Mouse (Mus musculus) testis, postnatal 14 days (tissue): Measurements from ENCODE around the gene B4galt1.
A peak's percentile ranks its signal among the peaks of the same experiment; 100 is the strongest.

Experiments used
- DNase-seq: peaks from one replicate; pipeline ENCODE4 v3.0.0; 2021; ENCODE audit warnings: low spot score

Gene B4galt1

DNA sequence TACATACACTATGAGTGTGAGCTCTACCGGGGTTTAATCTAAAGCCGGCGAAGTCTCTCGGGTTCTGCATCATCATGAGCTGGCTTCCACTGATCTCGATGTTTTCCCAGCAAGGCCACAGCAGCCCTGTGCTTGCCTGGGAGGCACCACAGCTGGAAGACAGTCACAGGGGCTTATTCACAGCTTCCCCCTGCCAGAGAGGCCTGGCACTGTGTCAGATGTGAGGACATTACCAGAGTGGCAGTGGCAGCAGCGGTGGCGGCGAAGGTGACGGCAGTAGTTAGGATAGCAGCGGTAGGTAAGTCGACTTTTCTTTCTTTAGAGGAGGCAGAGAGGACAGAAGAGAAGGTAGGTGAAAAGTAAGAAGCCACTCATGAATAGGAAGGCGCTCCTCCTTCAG, 35.9 kb downstream of the B4galt1 start:
- no peak for DNase-seq

DNA sequence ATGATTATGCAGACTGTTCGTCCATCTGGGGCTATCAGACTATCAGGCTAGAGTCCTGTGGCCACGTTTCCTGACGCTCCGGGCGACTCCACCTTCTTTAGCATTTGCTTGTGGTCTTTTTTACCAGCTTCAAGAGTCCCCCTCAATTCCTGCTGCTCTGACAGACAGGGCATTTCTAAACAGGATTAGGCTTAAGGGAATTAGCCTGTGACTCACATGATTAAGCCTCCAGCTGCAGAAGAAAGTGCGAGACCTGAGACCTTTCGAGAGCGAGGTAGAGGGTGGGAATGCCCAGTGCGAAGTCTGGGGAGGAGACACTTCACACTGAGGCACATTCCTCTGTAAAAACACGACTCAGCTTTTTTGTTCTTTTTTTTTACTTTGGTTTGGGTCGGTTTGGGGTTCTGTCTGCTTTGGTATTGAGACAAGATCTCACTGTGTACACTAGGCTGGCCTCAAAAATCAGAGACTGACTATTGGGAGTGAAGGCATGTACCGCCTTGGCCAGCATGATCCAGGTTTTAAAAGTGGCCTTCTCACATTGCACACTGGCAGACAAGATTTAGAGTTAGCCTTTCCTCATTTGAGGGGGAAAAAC, 37.9 kb downstream of the B4galt1 start:
- no peak for DNase-seq

DNA sequence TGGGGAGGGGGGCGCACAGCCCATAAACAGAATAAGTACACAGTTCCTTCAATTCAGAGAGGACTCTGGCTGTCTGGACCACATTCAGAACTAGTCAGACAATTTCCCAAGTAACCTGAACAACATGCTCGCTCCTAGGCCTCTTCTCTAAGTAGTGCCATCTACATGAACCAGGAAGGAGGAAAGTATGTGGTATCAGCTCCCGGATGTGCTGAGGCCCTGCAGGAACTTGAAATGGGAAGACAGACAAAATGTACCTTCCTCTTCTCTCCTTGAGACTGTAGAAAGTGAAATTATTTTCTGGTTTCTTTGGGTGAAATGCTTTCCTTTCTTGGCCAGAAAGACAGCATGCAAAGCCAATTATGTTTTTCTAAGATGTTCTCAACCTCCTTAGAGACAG, 38.7 kb downstream of the B4galt1 start:
- no peak for DNase-seq

DNA sequence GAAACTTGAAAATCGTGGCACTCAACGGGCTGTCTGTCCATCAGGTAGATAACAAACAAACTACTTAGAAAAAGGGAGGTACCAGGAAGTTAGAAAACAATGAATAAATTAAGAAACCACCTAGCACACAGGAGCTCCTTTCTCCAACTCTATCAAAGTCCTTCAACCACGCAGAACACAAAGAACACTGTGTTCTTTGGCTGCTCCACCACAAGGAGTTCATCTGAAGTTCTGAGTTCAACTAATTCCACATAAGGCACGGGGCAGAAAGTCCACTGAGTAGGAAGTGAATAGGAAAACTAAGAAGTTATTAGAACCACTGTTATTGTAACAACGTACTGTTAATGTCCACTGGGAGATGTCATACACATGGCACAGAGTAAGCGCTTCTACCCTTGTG, 39.4 kb downstream of the B4galt1 start:
- DNase-seq, result no peak

DNA sequence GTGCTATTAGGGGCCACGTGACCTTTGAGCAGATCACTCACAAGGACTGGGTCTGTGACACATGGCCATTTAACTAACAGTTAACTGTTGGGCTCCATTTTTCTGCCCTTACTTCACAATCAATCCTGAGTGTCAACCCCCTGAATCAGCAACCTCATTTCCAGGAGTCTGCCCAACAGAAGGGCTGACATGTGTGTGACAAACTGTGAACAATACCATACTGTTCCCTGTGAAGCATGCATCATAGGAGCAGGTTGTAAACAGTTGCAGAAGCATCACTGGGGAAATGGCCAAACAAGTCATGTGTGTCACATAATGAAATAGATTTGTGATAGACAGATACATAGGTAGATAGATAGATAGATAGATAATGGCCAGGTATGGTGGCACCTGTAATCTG, 40.9 kb downstream of the B4galt1 start:
- DNase-seq, result no peak

DNA sequence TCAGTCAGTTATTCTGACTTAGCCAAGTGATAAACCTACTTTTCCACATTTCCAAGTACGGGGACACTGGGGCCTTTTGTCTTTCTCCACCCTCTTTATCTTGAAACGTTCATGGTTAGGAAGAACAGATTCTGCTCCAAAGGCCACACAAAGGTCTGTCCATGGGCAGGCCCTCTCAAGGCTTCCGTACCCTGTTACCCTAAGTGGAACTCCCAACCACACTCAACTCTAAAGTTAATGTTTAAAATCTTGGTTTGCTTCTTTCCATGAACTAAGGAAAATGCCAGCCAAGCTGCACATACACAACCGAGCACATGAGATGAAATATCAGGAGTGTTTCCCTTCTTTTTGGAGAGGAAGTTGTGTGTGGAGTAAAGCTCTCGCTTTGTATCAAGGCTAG, 43.3 kb downstream of the B4galt1 start:
- DNase-seq, result no peak

DNA sequence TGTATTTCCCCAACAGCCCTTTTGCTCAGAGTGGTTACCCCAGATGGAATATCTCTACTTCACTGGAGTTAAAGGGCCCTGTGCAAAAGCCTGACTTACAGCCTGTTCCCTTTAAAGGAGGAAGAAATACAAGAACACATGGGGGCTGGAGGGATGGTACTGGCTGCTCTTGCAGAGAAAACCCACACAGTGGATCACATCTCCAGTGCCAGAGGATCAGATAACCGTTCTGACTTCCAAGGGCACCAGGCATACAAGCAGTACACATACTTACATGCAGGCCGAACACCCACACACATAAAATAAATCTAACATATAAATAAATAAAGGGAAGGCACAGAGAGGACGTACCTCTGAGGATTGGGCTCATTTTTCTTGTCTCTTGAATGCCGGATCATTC, 46.4 kb downstream of the B4galt1 start:
- DNase-seq, result no peak

DNA sequence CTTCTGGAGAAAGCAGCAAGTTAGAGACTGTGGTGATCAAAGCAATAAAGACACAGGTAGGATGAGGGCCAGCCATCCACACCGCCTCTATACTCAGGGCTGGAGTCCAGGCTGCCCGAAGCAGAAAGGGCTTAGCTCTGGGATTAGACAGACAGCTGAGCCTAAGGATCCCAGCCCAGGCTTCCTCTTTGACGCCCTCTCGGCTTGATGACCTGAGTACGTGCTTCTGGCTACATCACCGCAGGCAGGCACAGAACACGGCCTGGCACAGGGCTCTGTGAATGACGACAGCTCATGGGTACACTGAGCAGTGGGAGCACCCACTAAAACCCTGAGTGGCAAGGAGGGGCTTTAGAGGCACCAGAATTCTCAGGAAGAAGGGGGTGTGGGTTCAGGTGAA, 48.4 kb downstream of the B4galt1 start:
- DNase-seq, result no peak

DNA sequence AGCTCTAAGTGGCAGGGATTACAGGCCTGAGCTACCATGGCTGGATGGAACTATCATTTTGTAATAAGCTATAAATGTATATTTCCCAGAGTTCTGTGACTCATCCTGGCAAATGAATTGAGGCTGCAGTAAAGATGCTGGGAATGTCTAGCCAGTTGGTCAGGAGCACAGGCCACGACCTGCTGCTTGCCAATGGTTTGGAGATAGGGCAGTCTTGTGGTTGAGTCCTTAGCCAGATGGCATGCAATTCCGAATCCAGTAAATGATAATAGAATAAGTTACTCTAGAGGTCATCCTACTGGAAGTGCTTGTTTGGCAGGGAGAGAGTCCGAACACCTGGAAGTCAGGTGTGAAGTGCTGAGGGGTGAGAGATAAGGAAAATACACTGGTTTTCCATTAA, 51.0 kb downstream of the B4galt1 start:
- no peak for DNase-seq

DNA sequence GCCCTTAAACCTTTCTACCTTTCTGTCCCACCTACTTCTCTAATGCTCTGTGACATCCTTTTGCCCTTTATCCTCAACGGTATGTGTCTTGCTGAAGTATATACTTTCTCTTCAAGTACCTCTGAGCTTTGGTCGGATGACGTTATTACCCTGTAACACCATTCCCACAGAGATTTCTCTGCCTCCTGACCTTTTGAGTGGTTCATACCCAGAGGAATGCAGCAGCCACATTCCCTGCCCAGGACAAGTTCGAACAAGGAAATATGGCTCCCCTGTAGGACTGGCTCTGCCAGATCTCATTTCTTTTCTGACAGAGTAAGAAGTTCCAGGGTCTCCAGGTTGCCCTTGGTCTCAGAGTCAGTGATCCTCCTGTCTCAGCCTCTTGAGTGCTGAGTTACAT, 51.9 kb downstream of the B4galt1 start:
- DNase-seq, result no peak

DNA sequence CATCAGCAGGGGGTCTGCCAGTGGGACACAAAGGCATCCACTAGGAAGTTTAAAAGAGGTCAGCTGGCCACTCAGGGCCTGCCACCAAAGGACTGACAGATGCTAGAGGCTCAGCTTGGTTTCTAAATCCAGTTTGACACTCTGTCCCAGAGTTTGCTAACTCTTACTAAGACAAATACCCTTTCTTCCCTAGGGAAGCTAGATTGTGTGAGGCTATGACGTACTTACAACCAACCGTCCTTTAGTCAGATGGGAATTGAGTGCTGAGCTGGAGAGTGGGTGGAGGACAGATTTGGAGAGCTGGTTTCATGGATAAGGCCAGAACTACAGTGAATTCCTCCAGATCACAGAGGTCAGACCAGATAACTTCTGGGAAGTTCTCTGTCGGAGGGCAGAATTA, 52.9 kb downstream of the B4galt1 start:
- DNase-seq, result no peak

DNA sequence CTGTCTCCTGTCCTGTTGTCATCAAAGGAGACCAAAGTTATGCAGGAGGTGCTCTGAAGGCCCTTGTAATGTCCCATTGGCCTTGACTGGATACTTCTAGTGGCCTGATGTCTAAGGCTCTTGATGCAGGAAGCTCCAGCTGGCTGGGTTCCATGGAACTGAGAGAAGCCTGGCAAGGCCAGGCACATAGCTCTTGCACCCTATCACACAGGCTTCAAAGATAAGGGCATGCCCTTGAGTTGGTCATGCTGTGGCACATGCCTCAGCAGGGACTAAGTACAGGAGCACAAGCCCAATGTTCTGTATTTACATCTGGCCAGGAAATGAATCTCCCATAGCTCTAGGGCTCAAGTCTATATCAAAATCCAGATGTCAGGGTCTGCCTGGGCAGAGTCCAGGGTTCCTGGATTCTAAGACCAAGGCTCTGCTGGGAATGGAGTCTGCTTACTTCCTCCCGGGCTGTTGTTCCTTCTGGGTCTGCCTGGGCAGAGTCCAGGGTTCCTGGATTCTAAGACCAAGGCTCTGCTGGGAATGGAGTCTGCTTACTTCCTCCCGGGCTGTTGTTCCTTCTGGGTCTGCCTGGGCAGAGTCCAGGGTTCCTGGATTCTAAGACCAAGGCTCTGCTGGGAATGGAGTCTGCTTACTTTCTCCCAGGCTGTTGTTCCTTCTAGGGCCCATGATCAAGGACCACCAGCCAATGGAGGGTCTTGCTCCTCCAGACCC, 54.8 kb downstream of the B4galt1 start:
- peak; percentile 78 for DNase-seq

DNA sequence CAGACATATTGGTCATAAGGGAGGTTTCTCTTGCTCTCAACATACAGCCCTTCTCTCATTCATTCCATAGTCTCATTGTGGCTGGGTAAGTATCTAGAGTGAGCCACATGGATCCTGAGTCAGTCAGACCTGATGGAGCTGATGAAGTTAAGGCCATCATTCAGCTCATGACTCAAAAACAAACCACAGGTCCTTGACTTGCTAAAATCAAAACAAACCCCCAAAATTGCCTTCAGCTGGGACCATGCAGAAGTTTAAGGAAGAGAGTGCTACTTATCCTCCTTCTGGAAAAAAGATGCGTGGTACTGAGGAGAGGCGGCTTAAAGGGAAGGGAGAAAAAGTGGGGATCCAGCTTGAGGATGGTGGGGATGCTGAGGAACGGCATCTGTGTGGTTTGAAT, 58.0 kb downstream of the B4galt1 start:
- no peak for DNase-seq

DNA sequence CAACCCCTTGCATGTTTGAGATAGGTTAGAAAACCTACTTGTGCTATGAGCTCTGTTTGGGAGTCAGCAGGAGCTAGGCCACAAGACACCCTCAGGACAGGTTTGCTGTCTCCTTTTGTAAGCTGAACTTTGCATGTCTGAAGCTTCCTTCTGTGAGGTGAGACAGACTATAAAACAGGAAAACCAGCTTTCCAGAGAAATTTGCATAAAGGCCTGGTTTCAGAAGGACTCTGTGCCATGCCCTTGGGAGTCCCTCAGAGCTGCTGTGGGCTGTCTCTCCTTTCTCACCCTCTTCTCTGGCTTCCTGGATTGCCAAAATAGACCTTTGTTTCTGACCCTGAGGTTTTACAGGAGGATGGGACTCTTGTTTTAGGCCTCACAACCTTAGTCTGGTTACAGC, 59.5 kb downstream of the B4galt1 start:
- no peak for DNase-seq

DNA sequence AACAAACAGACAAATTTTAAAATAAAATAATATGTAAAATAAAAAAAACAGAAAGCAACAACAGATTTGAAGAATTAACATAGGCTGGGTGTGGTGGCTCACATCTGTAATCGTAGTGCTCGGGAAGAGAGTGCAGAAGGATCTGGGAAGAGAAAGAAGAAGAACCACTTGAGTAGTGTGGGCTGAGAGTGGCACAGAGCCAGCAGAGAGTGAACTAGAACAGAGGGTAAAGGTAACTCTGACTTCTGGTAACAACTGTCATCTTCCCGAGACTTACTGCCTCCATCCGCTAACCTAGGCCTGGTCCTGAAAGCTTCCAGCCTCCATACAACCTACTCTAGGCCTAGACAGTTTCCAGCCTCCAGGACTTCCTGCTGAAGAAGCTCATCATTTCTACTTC, 62.6 kb downstream of the B4galt1 start:
- no peak for DNase-seq

DNA sequence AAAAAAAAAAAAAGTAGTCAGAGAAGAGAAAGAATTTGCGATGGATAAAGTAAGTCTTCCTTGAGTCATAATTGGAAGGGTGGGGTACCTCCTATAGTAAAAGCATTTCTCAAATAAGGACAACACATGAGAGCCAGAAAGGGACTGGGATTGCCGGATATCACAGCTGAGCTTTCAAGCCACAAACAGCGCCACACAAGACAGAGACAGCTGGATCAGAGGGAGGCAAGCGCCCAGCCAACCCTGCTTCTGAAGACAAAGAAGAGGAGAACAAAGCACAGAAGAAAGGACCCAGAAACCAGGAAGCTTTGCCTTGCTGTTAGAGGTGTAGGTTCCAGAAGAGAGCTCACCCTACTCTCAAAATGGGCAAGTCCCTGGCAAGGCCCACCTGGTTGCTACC, 67.2 kb downstream of the B4galt1 start:
- DNase-seq, result no peak

DNA sequence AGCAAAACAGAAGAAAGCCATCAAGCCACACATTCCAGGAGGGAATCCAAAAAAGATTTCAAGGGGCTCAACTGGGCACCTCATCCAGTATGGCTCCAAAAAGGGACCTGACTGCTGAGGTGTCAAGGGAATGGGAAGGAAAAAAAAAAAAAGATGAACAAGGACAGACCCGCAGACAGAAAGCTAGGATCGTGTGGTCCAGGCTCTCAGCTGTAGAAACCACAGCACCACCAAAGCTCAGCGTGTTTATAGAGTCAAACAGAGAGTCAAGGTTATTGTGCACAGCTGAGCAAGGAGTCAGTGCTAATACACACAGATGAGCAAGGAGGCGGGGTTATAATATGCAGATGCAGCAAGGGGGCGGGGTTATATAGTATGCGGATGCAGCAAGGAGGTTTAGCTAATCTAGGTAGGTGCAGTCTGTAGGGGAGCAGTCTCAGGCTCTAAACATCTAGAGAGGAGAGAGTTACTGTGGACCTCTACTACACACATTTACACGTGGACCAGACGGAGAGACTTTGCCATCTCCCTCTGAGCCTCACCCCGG, 68.1 kb downstream of the B4galt1 start:
- no peak for DNase-seq

DNA sequence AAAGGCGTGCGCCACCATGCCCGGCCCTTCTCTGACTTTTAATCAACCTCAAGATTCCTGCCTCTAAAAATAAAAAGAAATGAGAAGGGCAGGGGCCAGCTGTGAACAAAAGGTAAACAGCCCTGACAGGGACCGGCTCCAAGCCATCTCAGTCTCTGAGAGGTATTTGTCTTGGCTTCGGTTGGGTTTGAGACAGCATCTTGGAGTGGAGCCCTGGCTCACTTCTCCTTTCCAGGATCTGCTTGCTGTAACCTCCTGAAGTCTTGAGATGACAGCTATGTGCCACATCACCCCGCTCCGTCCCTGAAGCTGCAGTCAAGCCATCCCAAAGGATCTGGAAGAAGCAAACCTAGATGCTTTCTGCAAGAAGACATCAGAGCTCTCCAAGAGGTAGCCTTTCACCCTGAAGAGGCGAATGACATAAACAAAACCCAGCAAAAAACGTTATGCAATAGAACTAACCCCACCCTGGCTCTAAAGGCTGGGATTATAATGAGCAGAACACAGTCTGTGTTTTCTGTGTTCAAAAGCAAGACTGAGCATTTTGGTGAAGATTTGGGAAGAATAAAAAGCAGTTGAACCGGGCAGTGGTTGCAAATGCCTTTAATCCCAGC, 69.1 kb downstream of the B4galt1 start:
- DNase-seq, result no peak

DNA sequence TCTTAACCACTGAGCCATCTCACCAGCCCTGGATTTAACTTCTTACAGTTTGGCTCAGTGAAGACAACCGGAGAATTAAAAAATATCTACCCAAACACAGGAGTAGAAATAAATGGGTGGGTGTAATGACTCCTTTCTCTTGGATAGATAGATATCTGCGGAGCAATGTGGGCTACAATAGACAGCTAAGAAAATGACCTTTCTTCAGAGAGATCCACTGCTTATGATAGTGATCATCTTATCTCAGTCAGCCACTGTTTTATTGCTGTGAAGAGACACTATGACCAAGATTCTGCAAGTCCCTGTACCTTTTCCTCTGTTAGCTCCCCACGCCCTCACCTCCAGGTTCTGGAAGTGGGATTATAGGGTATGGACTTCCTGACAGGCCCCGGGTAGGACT, 70.8 kb downstream of the B4galt1 start:
- no peak for DNase-seq

DNA sequence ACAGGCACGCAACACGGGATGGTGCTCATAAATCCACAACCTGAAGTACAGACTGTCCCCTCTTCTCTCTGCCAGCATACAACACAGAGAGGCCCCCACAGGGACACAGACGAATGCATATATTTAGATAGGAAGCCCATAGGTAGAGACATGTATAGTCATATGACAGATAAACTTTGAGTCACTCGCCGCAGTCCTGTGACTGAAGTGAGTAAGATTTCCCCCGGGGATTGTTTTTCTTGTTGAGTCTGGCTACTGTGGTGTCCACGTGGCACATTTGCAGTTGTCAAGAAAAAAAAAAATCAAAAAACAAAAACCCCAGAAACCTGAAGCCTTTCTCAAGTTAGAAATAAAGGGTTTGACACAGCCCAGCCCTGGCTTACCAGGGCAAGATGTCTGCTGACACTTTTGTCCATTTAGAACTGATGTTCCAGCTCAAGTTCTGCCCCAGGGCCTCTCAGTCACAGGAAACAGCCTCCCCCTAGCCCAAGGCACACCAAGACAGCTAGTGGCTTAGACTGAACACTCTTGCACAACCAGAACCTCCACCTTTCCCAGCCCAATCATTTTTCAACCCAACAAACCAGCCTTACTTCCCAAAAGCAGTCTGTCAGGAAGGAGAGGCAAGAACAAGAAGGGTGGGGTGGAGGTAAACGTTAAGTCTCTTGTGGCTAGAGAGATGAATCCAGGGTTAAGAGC, 71.9 kb downstream of the B4galt1 start:
- no peak for DNase-seq

DNA sequence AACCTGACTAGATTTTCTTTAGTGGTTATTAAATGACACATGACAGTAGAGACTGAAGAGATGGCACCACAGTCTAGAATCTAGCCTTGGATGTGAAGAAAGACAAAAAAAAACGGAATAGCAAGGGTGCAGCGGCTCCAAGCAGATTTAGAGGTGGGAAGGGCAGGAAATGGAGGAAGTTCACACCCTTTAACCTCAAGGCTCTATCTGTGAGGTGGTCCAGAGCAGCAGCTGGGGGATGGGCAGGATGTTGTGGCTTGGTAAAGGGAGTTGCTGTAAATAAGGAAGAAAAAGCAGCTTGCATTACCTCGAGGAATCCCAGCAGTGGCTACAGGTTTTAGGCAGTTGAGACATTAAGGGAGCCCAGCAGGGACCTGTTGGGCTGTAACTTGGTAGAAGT, 72.7 kb downstream of the B4galt1 start:
- no peak for DNase-seq

DNA sequence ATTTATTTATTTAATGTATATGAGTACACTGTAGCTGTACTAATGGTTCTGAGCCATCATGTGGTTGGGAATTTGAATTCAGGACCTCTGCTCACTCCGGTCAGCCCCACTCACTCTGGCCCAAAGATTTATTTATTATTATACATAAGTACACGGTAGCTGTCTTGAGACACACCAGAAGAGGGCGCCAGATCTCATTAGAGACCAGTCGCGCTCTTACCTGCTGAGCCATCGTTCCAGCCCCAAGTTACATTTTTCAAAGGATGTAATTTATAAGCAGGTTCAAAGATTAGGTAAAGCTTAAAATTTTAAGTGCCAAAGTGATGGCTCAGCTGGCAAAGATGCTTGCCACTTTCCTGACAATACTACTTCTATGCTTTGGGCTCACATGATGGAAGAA, 75.1 kb downstream of the B4galt1 start:
- DNase-seq, result no peak

DNA sequence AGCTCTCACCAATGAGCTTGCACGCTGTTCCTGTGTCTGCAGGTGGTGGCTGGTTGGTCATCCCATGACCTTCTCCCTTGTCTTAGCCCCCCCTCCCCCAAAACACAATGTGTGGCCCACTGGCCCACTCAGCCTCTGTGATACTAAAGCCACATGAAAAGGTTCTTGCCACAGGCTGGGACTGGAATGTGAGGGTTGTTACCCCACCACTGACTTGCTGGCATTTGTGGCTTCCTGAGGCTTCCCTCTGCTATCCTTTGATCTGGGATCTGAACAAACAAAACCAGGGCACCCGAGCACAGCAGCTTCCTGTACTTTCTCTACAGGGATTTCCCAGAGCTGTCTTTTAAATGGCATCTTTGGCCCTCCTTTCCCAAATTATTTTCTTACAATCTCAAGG, 76.7 kb downstream of the B4galt1 start:
- no peak for DNase-seq
